Mouse (Mus musculus) neural tube, embryonic 12.5 days (tissue): Measurements from ENCODE around the gene Auh. TPM values are rescaled to one million over a fixed set of nuclear protein-coding genes. Genes with fewer than 3 reads are reported as not detected.

Experiments used
- ATAC-seq: fragments of 200-750 bp; cut with Nextera tagmentation; 2 replicates; pipeline ENCODE4 v1.8.0; 2017; ENCODE audit warnings: low read depth, mild to moderate bottlenecking, moderate TSS enrichment, moderate library complexity; ENCODE audit not compliant: low FRiP score
- H3K27ac ChIP-seq: fragments of 300-500 bp; sonication (generic); 2 replicates; pipeline ENCODE4 v1.5.1; 2016
- H3K27me3 ChIP-seq: fragments of 300-500 bp; sonication (generic); replicated peaks from 2 replicates; pipeline ENCODE4 v1.6.1; 2016; ENCODE audit warnings: mild to moderate bottlenecking
- H3K36me3 ChIP-seq: fragments of 300-500 bp; sonication (generic); 2 replicates; pipeline ENCODE4 v1.6.1; 2016; ENCODE audit warnings: mild to moderate bottlenecking
- H3K4me1 ChIP-seq: fragments of 300-500 bp; sonication (generic); 2 replicates; pipeline ENCODE4 v1.6.1; 2016
- H3K4me2 ChIP-seq: fragments of 300-500 bp; sonication (generic); replicated peaks from 2 replicates; pipeline ENCODE4 v1.6.1; 2016; ENCODE audit warnings: mild to moderate bottlenecking
- H3K4me3 ChIP-seq: fragments of 300-500 bp; sonication (generic); 2 replicates; pipeline ENCODE4 v1.5.1; 2016
- H3K9ac ChIP-seq: fragments of 300-500 bp; sonication (generic); 2 replicates; pipeline ENCODE4 v1.6.1; 2016; ENCODE audit warnings: mild to moderate bottlenecking
- H3K9me3 ChIP-seq: fragments of 300-500 bp; sonication (generic); 2 replicates; pipeline ENCODE4 v1.6.1; 2016; ENCODE audit warnings: mild to moderate bottlenecking
- WGBS: fragments of 180-500 bp; shearing (Covaris S2); methylation state at CpG from one replicate; pipeline ENCODE4 v1.1.7; 2016; 5-methylcytosine and 5-hydroxymethylcytosine counted together
- polyA plus RNA-seq: library from polyadenylated mRNA; unstranded; fragments of >200 nt; fragmentation: Nextera tagmentation; extraction: Ambion mirVana; gene quantifications from 2 replicates; pipeline ENCODE4 v1.2.1, GENCODE M21; 2016

Auh gene
- polyA plus RNA-seq, 1 experiment from 2014 or later: 52.7 TPM

GRCm38 (mm10) chr13:52892065-52892503 is 37.4 kb downstream of the Auh start:
- ATAC-seq: no peak
- Histone ChIP-seq H3K27me3 (no peaks in the 10 kb centered on the region), H3K27ac (no peak overlapping the region), H3K4me3 (no peak overlapping the region), H3K4me1 (no peaks in the 10 kb centered on the region), H3K9ac (no peak overlapping the region), H3K9me3 (no peaks in the 10 kb centered on the region), H3K4me2 (no peak overlapping the region), H3K36me3 (peaks cover 8% of the 10 kb centered on the region; the same call in 1 of the 2 replicates)
- WGBS: 80% methylated on average over 10 of the region's 10 CpGs

- Histone ChIP-seq H3K4me1 (no peaks in the 10 kb centered on the region), H3K27ac (no peak overlapping the region), H3K4me2 (no peak overlapping the region), H3K4me3 (no peak overlapping the region), H3K36me3 (no peaks in the 10 kb centered on the region), H3K9me3 (no peaks in the 10 kb centered on the region), H3K27me3 (no peaks in the 10 kb centered on the region), H3K9ac (no peak overlapping the region)
- ATAC-seq: no peak
- 84% methylated on average over 9 of the region's 9 CpGs for WGBS
These were observed 39.2 kb downstream of the Auh start for GRCm38 (mm10) chr13:52890313-52890712.

GRCm38 (mm10) chr13:52886779-52887178 is 42.7 kb downstream of the Auh start:
- no peak overlapping the region for H3K4me3 ChIP-seq
- H3K36me3 ChIP-seq: no peaks in the 10 kb centered on the region
- H3K9me3 ChIP-seq: no peaks in the 10 kb centered on the region
- peaks cover 17% of the 10 kb centered on the region for H3K4me1 ChIP-seq
- no peaks in the 10 kb centered on the region for H3K27me3 ChIP-seq
- H3K27ac ChIP-seq: no peak overlapping the region
- ATAC-seq: no peak
- H3K4me2 ChIP-seq: no peak overlapping the region
- WGBS: 84% methylated on average over 7 of the region's 7 CpGs
- no peak overlapping the region for H3K9ac ChIP-seq

- Histone ChIP-seq H3K4me3 (no peak overlapping the region), H3K9me3 (no peaks in the 10 kb centered on the region), H3K4me2 (0 out of 2 replicates have a peak overlapping the region, but pooled peaks have one; percentile 5), H3K4me1 (peaks cover 32% of the 10 kb centered on the region), H3K27ac (0 out of 2 replicates have a peak overlapping the region, but pooled peaks have one; percentile 42), H3K9ac (no peak overlapping the region), H3K36me3 (no peaks in the 10 kb centered on the region), H3K27me3 (no peaks in the 10 kb centered on the region)
- ATAC-seq: peak; percentile 54; the same call in 1 of the 2 replicates
- WGBS: 68% methylated on average over 4 of the region's 4 CpGs
These were observed 45.5 kb downstream of the Auh start for GRCm38 (mm10) chr13:52883960-52884326.

- 55% methylated on average over 19 of the region's 19 CpGs for WGBS
- H3K9ac ChIP-seq: no peak overlapping the region
- H3K36me3 ChIP-seq: no peaks in the 10 kb centered on the region
- peaks cover 35% of the 10 kb centered on the region for H3K4me1 ChIP-seq
- H3K27ac ChIP-seq: 0 out of 2 replicates have a peak overlapping the region, but pooled peaks have one; percentile 42
- 0 out of 2 replicates have a peak overlapping the region, but pooled peaks have one; percentile 5 for H3K4me2 ChIP-seq
- no peaks in the 10 kb centered on the region for H3K9me3 ChIP-seq
- no peaks in the 10 kb centered on the region for H3K27me3 ChIP-seq
- H3K4me3 ChIP-seq: no peak overlapping the region
- ATAC-seq: 0 out of 2 replicates have a peak, but pooled peaks have one; percentile 45
These were observed 46.2 kb downstream of the Auh start for GRCm38 (mm10) chr13:52883084-52883959.

GRCm38 (mm10) chr13:52880386-52880785 is 49.1 kb downstream of the Auh start:
- Histone ChIP-seq H3K9ac (no peak overlapping the region), H3K36me3 (no peaks in the 10 kb centered on the region), H3K4me2 (no peak overlapping the region), H3K27ac (no peak overlapping the region), H3K27me3 (no peaks in the 10 kb centered on the region), H3K4me3 (no peak overlapping the region), H3K9me3 (no peaks in the 10 kb centered on the region), H3K4me1 (peaks cover 35% of the 10 kb centered on the region)
- WGBS: 46% methylated on average over 5 of the region's 5 CpGs
- ATAC-seq: no peak

- WGBS: 45% methylated on average over 12 of the region's 12 CpGs
- H3K9me3 ChIP-seq: no peaks in the 10 kb centered on the region
- no peaks in the 10 kb centered on the region for H3K27me3 ChIP-seq
- no peak overlapping the region for H3K9ac ChIP-seq
- no peak overlapping the region for H3K4me3 ChIP-seq
- H3K27ac ChIP-seq: no peak overlapping the region
- no peak for ATAC-seq
- no peaks in the 10 kb centered on the region for H3K36me3 ChIP-seq
- peaks cover 35% of the 10 kb centered on the region for H3K4me1 ChIP-seq
- H3K4me2 ChIP-seq: no peak overlapping the region
These were observed 49.6 kb downstream of the Auh start for GRCm38 (mm10) chr13:52879918-52880317.

GRCm38 (mm10) chr13:52879291-52879690 is 50.2 kb downstream of the Auh start:
- no peak overlapping the region for H3K9ac ChIP-seq
- 84% methylated on average over 9 of the region's 9 CpGs for WGBS

GRCm38 (mm10) chr13:52878823-52879222 is 50.7 kb downstream of the Auh start:
- H3K27me3 ChIP-seq: no peaks in the 10 kb centered on the region
- WGBS: 61% methylated on average over 7 of the region's 7 CpGs
- no peak overlapping the region for H3K9ac ChIP-seq

More at GRCm38 (mm10) chr13:52879291-52879690, 50.2 kb downstream of the Auh start:
- Histone ChIP-seq H3K27ac (no peak overlapping the region), H3K36me3 (no peaks in the 10 kb centered on the region), H3K9me3 (no peaks in the 10 kb centered on the region), H3K27me3 (no peaks in the 10 kb centered on the region), H3K4me2 (no peak overlapping the region), H3K4me1 (peaks cover 31% of the 10 kb centered on the region), H3K4me3 (no peak overlapping the region)
- no peak for ATAC-seq

GRCm38 (mm10) chr13:52875541-52876325 is 53.7 kb downstream of the Auh start:
- Histone ChIP-seq H3K27ac (no peak overlapping the region), H3K4me2 (no peak overlapping the region), H3K27me3 (no peaks in the 10 kb centered on the region), H3K4me1 (peaks cover 18% of the 10 kb centered on the region; the same call in 1 of the 2 replicates), H3K9me3 (no peaks in the 10 kb centered on the region), H3K4me3 (no peak overlapping the region), H3K9ac (no peak overlapping the region), H3K36me3 (no peaks in the 10 kb centered on the region)
- ATAC-seq: no peak
- WGBS: 79% methylated on average over 25 of the region's 25 CpGs

More at GRCm38 (mm10) chr13:52878823-52879222, 50.7 kb downstream of the Auh start:
- ATAC-seq: no peak
- no peaks in the 10 kb centered on the region for H3K9me3 ChIP-seq
- H3K4me2 ChIP-seq: no peak overlapping the region
- no peak overlapping the region for H3K27ac ChIP-seq
- H3K36me3 ChIP-seq: no peaks in the 10 kb centered on the region
- no peak overlapping the region for H3K4me3 ChIP-seq
- peaks cover 27% of the 10 kb centered on the region for H3K4me1 ChIP-seq

GRCm38 (mm10) chr13:52875089-52875488 is 54.4 kb downstream of the Auh start:
- no peaks in the 10 kb centered on the region for H3K27me3 ChIP-seq
- no peaks in the 10 kb centered on the region for H3K9me3 ChIP-seq
- H3K4me2 ChIP-seq: no peak overlapping the region
- no peaks in the 10 kb centered on the region for H3K36me3 ChIP-seq
- no peak overlapping the region for H3K9ac ChIP-seq
- H3K4me3 ChIP-seq: no peak overlapping the region
- no peak for ATAC-seq
- peaks cover 15% of the 10 kb centered on the region; the same call in 1 of the 2 replicates for H3K4me1 ChIP-seq
- 86% methylated on average over 6 of the region's 6 CpGs for WGBS
- no peak overlapping the region for H3K27ac ChIP-seq

- H3K4me1 ChIP-seq: 0 out of 2 replicates have a peak, but pooled peaks cover 7% of the 10 kb centered on the region
- ATAC-seq: no peak
- no peaks in the 10 kb centered on the region for H3K36me3 ChIP-seq
- 89% methylated on average over 6 of the region's 6 CpGs for WGBS
- H3K4me2 ChIP-seq: no peak overlapping the region
- H3K4me3 ChIP-seq: no peak overlapping the region
- no peaks in the 10 kb centered on the region for H3K27me3 ChIP-seq
- no peaks in the 10 kb centered on the region for H3K9me3 ChIP-seq
- H3K9ac ChIP-seq: no peak overlapping the region
- H3K27ac ChIP-seq: no peak overlapping the region
These were observed 55.1 kb downstream of the Auh start for GRCm38 (mm10) chr13:52874338-52874737.
